Mouse (Mus musculus) spleen, adult 10 weeks (tissue): ENCODE data around the gene Sectm1a. TPM values are rescaled to one million over a fixed set of nuclear protein-coding genes. Genes with fewer than 3 reads are reported as not detected.

Experiments
- polyA plus RNA-seq: library from polyadenylated mRNA; stranded (reverse); fragments of 350-450 nt; fragmentation: Illumina TruSeq; extraction: RNeasy Lipid Tissue Mini Kit (QIAGEN cat#74804); gene quantifications from one replicate; pipeline ENCODE4 v1.2.3, GENCODE M21; 2015; ENCODE audit warnings: low replicate concordance; ENCODE audit not compliant: insufficient read depth

The Sectm1a gene
- polyA plus RNA-seq, result 11.3 TPM

DNA sequence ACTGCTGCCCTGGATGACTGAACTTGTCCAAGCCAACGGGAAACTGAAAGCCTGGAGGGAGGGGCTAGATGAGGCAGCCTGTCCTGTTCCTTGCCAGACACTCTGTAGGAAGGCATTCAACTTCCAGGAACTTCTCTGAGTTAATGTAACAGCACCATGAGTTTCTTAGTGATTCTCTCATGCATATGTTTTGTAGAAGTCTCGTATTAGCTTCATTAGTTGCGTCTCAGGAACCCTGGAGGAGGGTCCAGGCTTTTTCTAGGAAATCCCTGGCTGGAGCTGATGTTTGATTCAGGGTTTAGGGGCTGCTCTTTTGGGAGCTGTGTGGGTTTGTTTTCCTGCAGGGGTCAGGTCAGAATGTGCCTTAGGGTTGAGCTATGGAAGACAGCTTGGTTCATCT is at the start of gene Sectm1a:
Sectm1a (minus strand) TSS at position 101 of the 400 bp plus-strand sequence.

DNA sequence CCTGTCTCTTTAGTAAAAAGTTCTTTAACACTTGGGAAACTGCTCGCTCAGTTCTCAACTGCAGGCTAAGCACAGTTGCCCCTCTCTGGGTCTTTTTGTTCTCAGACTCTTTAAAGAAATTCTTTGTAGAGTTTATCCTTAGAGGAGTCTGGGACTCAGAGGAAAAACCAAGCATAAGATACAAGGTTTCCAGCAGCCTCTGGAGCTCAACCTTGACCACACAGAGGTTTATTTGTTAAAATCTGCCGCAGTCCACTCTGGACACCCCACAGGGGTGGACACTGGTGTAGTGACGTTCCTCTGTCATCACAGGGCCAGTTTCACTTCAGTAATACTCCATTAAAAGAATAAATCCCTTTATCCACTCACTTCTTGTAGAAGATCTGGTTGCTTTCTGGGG is 37.6 kb upstream of the Sectm1a start, which contains the start of gene Tex19.2:
Tex19.2 (minus strand) TSS at position 101 of the 400 bp plus-strand sequence.

DNA sequence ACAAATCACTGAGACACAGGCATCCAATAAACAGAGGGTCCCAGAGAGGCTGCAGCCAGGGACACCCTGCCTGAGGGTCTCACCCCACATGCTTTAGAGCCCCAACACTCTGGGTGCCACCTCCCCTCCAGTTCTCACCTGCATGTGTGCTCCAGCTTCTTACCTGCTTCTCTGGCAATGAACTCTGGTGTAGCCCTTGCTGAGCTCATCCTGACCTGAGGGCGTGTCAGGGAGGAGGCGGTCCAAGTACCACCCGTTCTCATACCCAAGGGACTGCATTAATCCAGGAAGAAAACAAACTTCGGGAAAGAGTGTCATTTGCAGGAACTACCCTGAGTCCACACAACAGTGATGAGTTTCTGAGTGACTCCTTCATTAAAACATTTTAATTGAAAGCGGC is 17.6 kb downstream of the Sectm1a start, which contains the start of gene Sectm1b:
Sectm1b (minus strand) TSS at position 191 of the 400 bp plus-strand sequence.

DNA sequence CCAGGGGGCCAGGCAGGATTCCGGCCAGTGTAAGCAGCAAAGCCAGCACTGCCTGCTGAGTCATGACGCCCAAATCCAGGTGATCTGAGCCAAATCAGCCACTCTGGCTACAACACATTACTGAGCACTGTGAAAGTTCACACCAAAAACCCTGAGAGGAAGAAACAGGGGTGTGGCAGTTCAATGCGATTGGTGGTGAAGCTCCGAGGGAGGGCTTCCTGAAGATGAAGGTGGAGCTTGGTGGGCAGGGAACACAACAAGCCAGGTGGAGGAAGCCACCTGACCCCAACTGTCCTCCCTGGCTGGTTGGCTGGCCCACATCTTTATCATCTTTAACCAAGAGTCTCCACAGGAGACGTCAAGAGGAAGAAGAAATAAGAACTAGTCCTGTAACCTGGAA is 41.7 kb downstream of the Sectm1a start, which contains the start of gene Cd7:
Cd7 (minus strand) TSS at position 117 of the 400 bp plus-strand sequence.

Other genes starting within 250 kb of the Sectm1a start
- 0.43 TPM for gene Ccdc57, start 148.3 kb downstream of the Sectm1a start, polyA plus RNA-seq
- 2.0 TPM for gene Slc16a3, start 132.7 kb downstream of the Sectm1a start, polyA plus RNA-seq
- gene Csnk1d, start 89.9 kb downstream of the Sectm1a start, polyA plus RNA-seq, result 123 TPM
- 54.7 TPM for gene Cd7, start 41.8 kb downstream of the Sectm1a start, polyA plus RNA-seq
- not detected for gene Sectm1b, start 17.7 kb downstream of the Sectm1a start, polyA plus RNA-seq
- not detected for gene Tex19.2, start 37.5 kb upstream of the Sectm1a start, polyA plus RNA-seq
- gene Tex19.1, start 64.9 kb upstream of the Sectm1a start, polyA plus RNA-seq, result not detected
- gene Uts2r, start 79.1 kb upstream of the Sectm1a start, polyA plus RNA-seq, result not detected
- 9.2 TPM for gene Hexdc, start 123.2 kb upstream of the Sectm1a start, polyA plus RNA-seq
- 4.4 TPM for gene Ogfod3, start 123.5 kb upstream of the Sectm1a start, polyA plus RNA-seq
- 178 TPM for gene Cybc1, start 148.1 kb upstream of the Sectm1a start, polyA plus RNA-seq
- gene Narf, start 156.0 kb upstream of the Sectm1a start, polyA plus RNA-seq, result 26.9 TPM
- gene Foxk2, start 178.8 kb upstream of the Sectm1a start, polyA plus RNA-seq, result 21.6 TPM